Mouse (Mus musculus) thymus, adult 2 months (tissue): ENCODE measurements around the gene Sf3b2. TPM values are rescaled to one million over a fixed set of nuclear protein-coding genes. Genes with fewer than 3 reads are reported as not detected.
A peak's percentile ranks its signal among the peaks of the same experiment; 100 is the strongest.

Experiments
- DNase-seq: peaks from one replicate; pipeline ENCODE4 v3.0.0; 2021
- H3K27ac ChIP-seq: fragments of 200-500 bp; 2 replicates; pipeline ENCODE4 v1.5.1; 2012; ENCODE audit warnings: low read length, control low read depth; ENCODE audit not compliant: control insufficient read depth, insufficient read depth
- H3K27me3 ChIP-seq: fragments of 200-500 bp; 2 replicates; pipeline ENCODE4 v1.6.1; 2012; ENCODE audit warnings: mild to moderate bottlenecking, low read length, moderate library complexity, mixed read lengths; ENCODE audit not compliant: control insufficient read depth, insufficient read depth
- H3K36me3 ChIP-seq: fragments of 200-500 bp; 2 replicates; pipeline ENCODE4 v1.6.1; 2012; ENCODE audit warnings: mild to moderate bottlenecking, low read length, moderate library complexity; ENCODE audit not compliant: control insufficient read depth, insufficient read depth
- H3K4me1 ChIP-seq: fragments of 200-500 bp; replicated peaks from 2 replicates; pipeline ENCODE4 v1.6.1; 2012; ENCODE audit warnings: low read length; ENCODE audit not compliant: control insufficient read depth, insufficient read depth
- H3K4me3 ChIP-seq: fragments of 200-500 bp; 2 replicates; pipeline ENCODE4 v1.5.1; 2012; ENCODE audit warnings: mild to moderate bottlenecking, low read length, control low read depth, moderate library complexity; ENCODE audit not compliant: control insufficient read depth, insufficient read depth
- CTCF ChIP-seq: fragments of 200-500 bp; IDR thresholded peaks from 2 replicates; pipeline ENCODE4 v1.5.1; 2012; ENCODE audit warnings: mild to moderate bottlenecking, control low read depth, low read length, moderate library complexity, borderline replicate concordance; ENCODE audit not compliant: control insufficient read depth, poor library complexity, insufficient read depth; ENCODE audit errors: extremely low read depth
- POLR2A ChIP-seq: fragments of 200-500 bp; IDR thresholded peaks from 2 replicates; pipeline ENCODE4 v1.6.1; 2012; ENCODE audit warnings: mild to moderate bottlenecking, low read length, control low read depth, moderate library complexity; ENCODE audit not compliant: control insufficient read depth, poor library complexity, insufficient read depth; ENCODE audit errors: extremely low read depth
- WGBS: fragments of 180-500 bp; shearing (Covaris S2); methylation state at CpG from one replicate; pipeline ENCODE4 v1.1.7; 2018; 5-methylcytosine and 5-hydroxymethylcytosine counted together
- polyA plus RNA-seq: library from polyadenylated mRNA; depleted of rRNA; stranded (reverse); fragments of >200 nt; gene quantifications from 2 replicates; pipeline ENCODE4 v1.2.3, GENCODE M21; 2012

The Sf3b2 gene
- polyA plus RNA-seq, 1 experiment, result 213 TPM

DNA sequence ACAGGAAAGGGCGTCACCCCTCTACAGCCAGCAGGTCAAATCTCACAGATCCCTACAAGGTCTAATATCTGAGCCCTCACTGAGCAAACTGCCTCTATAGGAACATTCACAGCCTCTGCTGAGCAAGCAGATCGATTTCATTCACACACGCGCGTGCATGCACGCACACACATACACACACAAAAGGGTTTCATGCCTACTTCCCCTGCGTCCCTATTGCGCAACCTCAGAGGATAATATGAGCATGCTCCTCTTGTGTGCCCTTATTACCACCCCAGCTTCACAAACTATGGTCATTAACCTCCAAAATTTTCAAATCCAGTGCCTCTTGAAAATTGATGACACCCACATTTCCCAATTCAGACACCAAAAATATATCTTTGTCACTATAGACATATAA lies 17.9 kb upstream of the Sf3b2 start:
- TF ChIP-seq POLR2A (no peak), CTCF (no peak)
- H3K4me1 ChIP-seq, result no peaks in the 10 kb centered on the region
- DNase-seq, result no peak
- WGBS, result 74% methylated on average over 8 of the region's 8 CpGs
- H3K36me3 ChIP-seq, result no peaks in the 10 kb centered on the region
- H3K27ac ChIP-seq, result no peak overlapping the region
- no peaks in the 10 kb centered on the region for H3K27me3 ChIP-seq
- no peak overlapping the region for H3K4me3 ChIP-seq

DNA sequence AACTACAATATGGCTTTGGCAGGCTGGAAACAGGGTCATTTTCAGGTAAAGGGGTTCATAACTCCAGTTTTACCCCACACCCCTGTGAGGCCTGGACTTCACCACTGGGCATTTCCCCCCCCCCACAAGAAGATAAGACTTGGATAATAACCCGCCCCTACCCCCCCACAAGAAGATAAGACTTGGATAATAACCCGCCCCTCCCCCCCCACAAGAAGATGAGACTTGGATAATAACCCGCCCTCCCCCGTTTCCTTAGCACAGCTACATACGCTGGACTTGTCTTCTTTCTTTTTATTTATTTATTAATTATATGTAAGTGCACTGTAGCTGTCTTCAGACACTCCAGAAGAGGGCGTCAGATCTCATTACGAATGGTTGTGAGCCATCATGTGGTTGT lies 13.8 kb upstream of the Sf3b2 start:
- no peak for DNase-seq
- Histone ChIP-seq H3K27me3 (no peaks in the 10 kb centered on the region), H3K4me3 (no peak overlapping the region), H3K27ac (no peak overlapping the region), H3K4me1 (0 out of 2 replicates have a peak, but pooled peaks cover 3% of the 10 kb centered on the region), H3K36me3 (no peaks in the 10 kb centered on the region)
- WGBS, result 83% methylated on average over 7 of the region's 7 CpGs
- TF ChIP-seq CTCF, result no peak
- no peak for TF ChIP-seq POLR2A

DNA sequence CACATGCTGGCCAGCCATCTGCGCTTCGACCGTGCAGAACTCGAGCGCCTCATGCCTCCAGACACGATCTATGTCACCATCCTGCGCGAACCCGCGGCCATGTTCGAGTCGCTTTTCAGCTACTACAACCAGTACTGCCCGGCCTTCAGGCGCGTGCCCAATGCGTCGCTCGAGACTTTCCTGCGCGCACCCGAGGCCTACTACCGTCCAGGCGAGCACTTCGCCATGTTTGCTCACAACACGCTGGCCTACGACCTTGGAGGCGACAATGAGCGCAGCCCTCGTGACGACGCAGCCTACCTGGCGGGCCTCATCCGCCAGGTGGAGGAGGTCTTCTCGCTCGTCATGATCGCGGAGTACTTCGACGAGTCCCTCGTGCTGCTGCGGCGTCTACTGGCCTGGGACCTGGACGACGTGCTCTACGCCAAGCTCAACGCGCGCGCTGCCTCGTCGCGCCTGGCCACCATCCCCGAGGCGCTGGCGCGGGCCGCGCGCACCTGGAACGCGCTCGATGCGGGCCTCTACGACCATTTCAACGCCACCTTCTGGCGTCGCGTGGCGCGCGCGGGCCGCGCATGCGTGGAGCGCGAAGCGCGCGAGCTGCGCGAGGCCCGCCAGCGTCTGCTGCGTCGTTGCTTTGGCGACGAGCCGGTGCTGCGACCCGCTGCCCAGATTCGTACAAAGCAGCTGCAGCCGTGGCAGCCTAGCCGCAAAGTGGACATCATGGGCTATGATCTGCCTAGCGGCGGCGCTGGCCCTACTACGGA lies 11.9 kb upstream of the Sf3b2 start:
- Histone ChIP-seq H3K36me3 (no peaks in the 10 kb centered on the region), H3K27me3 (no peaks in the 10 kb centered on the region), H3K4me3 (peak overlapping the region; percentile 22; the same call in 1 of the 2 replicates), H3K4me1 (0 out of 2 replicates have a peak, but pooled peaks cover 3% of the 10 kb centered on the region), H3K27ac (no peak overlapping the region)
- no peak for TF ChIP-seq POLR2A
- no peak for TF ChIP-seq CTCF
- WGBS, result 58% methylated on average over 98 of the region's 98 CpGs
- no peak for DNase-seq

DNA sequence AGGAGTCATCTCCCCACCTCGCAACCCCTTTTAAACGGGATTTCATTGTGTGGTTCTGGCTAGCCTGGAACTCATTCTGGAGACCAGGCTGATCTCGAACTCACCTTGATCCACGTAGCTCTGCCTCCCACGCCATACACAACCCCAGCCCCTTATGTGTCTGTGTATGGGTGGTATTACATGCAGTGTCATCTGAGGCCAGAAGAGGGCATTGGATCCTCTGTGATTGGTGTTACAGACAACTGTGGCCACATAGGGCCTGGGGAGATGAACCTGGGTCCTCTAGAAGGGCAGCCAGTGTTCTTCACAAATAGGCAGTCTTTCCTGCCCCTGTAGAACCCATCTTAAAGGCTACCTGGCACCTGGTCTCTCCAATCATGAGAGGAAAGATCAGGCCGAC lies 11.0 kb upstream of the Sf3b2 start:
- TF ChIP-seq POLR2A (no peak), CTCF (no peak)
- 88% methylated on average over 6 of the region's 6 CpGs for WGBS
- Histone ChIP-seq H3K36me3 (no peaks in the 10 kb centered on the region), H3K4me1 (0 out of 2 replicates have a peak, but pooled peaks cover 3% of the 10 kb centered on the region), H3K27me3 (no peaks in the 10 kb centered on the region), H3K27ac (no peak overlapping the region), H3K4me3 (no peak overlapping the region)
- no peak for DNase-seq

DNA sequence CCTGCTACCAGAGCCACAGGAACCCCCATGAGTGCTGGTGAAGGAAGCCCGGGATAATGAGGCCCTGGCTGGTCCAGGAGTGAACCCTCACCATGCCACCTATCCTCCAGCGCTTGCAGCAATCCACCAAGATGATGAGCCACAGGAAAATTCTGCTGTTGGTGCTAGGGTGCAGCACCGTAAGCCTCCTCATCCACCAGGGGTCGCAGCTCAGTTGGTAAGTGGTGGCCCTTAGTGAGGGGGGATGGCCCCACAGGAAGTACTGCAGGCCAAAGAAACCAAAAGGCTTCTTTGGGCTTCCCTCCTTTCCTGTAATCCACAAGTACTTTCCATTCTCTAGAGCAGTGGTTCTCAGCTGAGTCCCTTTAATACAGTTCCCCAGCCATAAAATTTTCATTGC lies 7.2 kb upstream of the Sf3b2 start:
- Histone ChIP-seq H3K27me3 (no peaks in the 10 kb centered on the region), H3K4me1 (0 out of 2 replicates have a peak, but pooled peaks cover 3% of the 10 kb centered on the region), H3K36me3 (no peaks in the 10 kb centered on the region), H3K27ac (no peak overlapping the region), H3K4me3 (no peak overlapping the region)
- DNase-seq, result peak; percentile 85
- TF ChIP-seq POLR2A (no peak), CTCF (peak; percentile 79)
- 5% methylated on average over 4 of the region's 4 CpGs for WGBS

DNA sequence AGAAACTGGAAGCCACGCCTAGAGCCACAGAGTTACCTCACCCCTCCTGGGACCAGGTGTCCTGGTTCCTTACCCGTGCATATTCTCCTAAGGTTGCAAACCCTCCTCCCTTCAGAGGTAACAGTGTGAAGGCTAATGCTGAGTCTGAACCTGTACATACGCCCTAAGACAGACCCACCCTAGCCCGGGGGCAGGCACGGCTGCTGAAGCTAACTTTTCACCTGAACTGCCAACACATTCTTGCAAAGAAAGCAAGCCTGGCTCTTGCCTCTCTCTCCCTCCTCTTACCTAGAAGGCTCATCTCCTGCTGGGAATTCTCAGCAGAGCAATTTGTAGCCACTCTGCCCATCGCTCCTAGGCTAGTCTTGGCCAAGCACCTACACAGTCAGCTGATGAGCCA lies 5.3 kb upstream of the Sf3b2 start:
- no peaks in the 10 kb centered on the region for H3K27me3 ChIP-seq
- H3K4me1 ChIP-seq, result 0 out of 2 replicates have a peak, but pooled peaks cover 2% of the 10 kb centered on the region
- H3K4me3 ChIP-seq, result no peak overlapping the region
- H3K27ac ChIP-seq, result no peak overlapping the region
- H3K36me3 ChIP-seq, result no peaks in the 10 kb centered on the region
- TF ChIP-seq CTCF, result no peak
- TF ChIP-seq POLR2A, result no peak
- WGBS, result 77% methylated on average over 6 of the region's 6 CpGs
- DNase-seq, result no peak
